Mouse (Mus musculus): Measurements from ENCODE around the gene Srsf4. TPM values are rescaled to one million over a fixed set of nuclear protein-coding genes. Genes with fewer than 3 reads are reported as not detected.

The Srsf4 gene
- 86.6 and 94.4 TPM in 2 replicates for polyA plus RNA-seq (2015; fragmentation: Nextera tagmentation; extraction: Ambion mirVana)

GRCm38 (mm10) chr4:131873293-131874168 is at the start of gene Srsf4:
Gene Srsf4, plus strand, starts transcription at chr4:131873617.
- H3K4me2 ChIP-seq (ENCODE audit: low read length), result peak within 1 kb of the TSS; percentile 93
- peak within 1 kb of the TSS; percentile 99 for H3K4me3 ChIP-seq (ENCODE audit: low read length)
- under 1% methylated on average over 94 of the region's 116 CpGs for WGBS
- no peaks in the 10 kb centered on the region for H3K36me3 ChIP-seq (ENCODE audit: control insufficient read depth, insufficient read depth, low read length)
- H3K4me1 ChIP-seq (ENCODE audit: control insufficient read depth, insufficient read depth, low read depth, low read length), result peaks cover 29% of the 10 kb centered on the region
- peak within 1 kb of the TSS; percentile 100 for H3K27ac ChIP-seq (ENCODE audit: low read depth, low read length)
- peak within 1 kb of the TSS; percentile 100 for H3K9ac ChIP-seq (ENCODE audit: low read depth, low read length)
- ATAC-seq, result peak; percentile 95
- no peaks in the 10 kb centered on the region for H3K9me3 ChIP-seq (ENCODE audit: control insufficient read depth, low read length)
- H3K27me3 ChIP-seq (replicated peaks; ENCODE audit: control insufficient read depth, insufficient read depth, low read length), result no peaks in the 10 kb centered on the region

GRCm38 (mm10) chr4:131824939-131825338 is 48.5 kb upstream of the Srsf4 start:
- 24% methylated on average over 3 of the region's 3 CpGs for WGBS
- no peaks in the 10 kb centered on the region; the same call in 1 of the 2 replicates for H3K27me3 ChIP-seq (replicated peaks; ENCODE audit: control insufficient read depth, insufficient read depth, low read length)
- H3K9ac ChIP-seq (ENCODE audit: low read depth, low read length), result no peak overlapping the region
- H3K9me3 ChIP-seq (ENCODE audit: control insufficient read depth, low read length), result no peaks in the 10 kb centered on the region
- H3K36me3 ChIP-seq (ENCODE audit: control insufficient read depth, insufficient read depth, low read length), result no peaks in the 10 kb centered on the region
- H3K4me3 ChIP-seq (ENCODE audit: low read length), result no peak overlapping the region
- H3K27ac ChIP-seq (ENCODE audit: low read depth, low read length), result no peak overlapping the region
- H3K4me2 ChIP-seq (ENCODE audit: low read length), result no peak overlapping the region
- ATAC-seq, result no peak
- peaks cover 14% of the 10 kb centered on the region for H3K4me1 ChIP-seq (ENCODE audit: control insufficient read depth, insufficient read depth, low read depth, low read length)

GRCm38 (mm10) chr4:131825830-131826229 is 47.6 kb upstream of the Srsf4 start:
- H3K36me3 ChIP-seq (ENCODE audit: control insufficient read depth, insufficient read depth, low read length), result no peaks in the 10 kb centered on the region
- WGBS, result 59% methylated on average over 8 of the region's 8 CpGs
- no peak overlapping the region for H3K27ac ChIP-seq (ENCODE audit: low read depth, low read length)
- H3K9ac ChIP-seq (ENCODE audit: low read depth, low read length), result no peak overlapping the region
- no peaks in the 10 kb centered on the region for H3K27me3 ChIP-seq (replicated peaks; ENCODE audit: control insufficient read depth, insufficient read depth, low read length)
- ATAC-seq, result no peak
- H3K4me2 ChIP-seq (ENCODE audit: low read length), result no peak overlapping the region
- H3K4me3 ChIP-seq (ENCODE audit: low read length), result no peak overlapping the region
- peaks cover 14% of the 10 kb centered on the region for H3K4me1 ChIP-seq (ENCODE audit: control insufficient read depth, insufficient read depth, low read depth, low read length)
- H3K9me3 ChIP-seq (ENCODE audit: control insufficient read depth, low read length), result no peaks in the 10 kb centered on the region

GRCm38 (mm10) chr4:131826905-131827304 is 46.5 kb upstream of the Srsf4 start:
- Histone ChIP-seq H3K27ac (ENCODE audit: low read depth, low read length) (no peak overlapping the region), H3K9me3 (ENCODE audit: control insufficient read depth, low read length) (no peaks in the 10 kb centered on the region), H3K36me3 (ENCODE audit: control insufficient read depth, insufficient read depth, low read length) (no peaks in the 10 kb centered on the region), H3K4me2 (ENCODE audit: low read length) (no peak overlapping the region), H3K9ac (ENCODE audit: low read depth, low read length) (no peak overlapping the region), H3K4me3 (ENCODE audit: low read length) (no peak overlapping the region), H3K27me3 (replicated peaks; ENCODE audit: control insufficient read depth, insufficient read depth, low read length) (no peaks in the 10 kb centered on the region), H3K4me1 (ENCODE audit: control insufficient read depth, insufficient read depth, low read depth, low read length) (peaks cover 5% of the 10 kb centered on the region; the same call in 1 of the 2 replicates)
- no peak for ATAC-seq
- WGBS, result 13% methylated on average over 6 of the region's 6 CpGs

- no peaks in the 10 kb centered on the region for H3K36me3 ChIP-seq (ENCODE audit: control insufficient read depth, insufficient read depth, low read length)
- H3K27ac ChIP-seq (ENCODE audit: low read depth, low read length), result no peak overlapping the region
- no peak overlapping the region for H3K4me3 ChIP-seq (ENCODE audit: low read length)
- H3K4me2 ChIP-seq (ENCODE audit: low read length), result no peak overlapping the region
- H3K9me3 ChIP-seq (ENCODE audit: control insufficient read depth, low read length), result no peaks in the 10 kb centered on the region
- H3K4me1 ChIP-seq (ENCODE audit: control insufficient read depth, insufficient read depth, low read depth, low read length), result peaks cover 6% of the 10 kb centered on the region; the same call in 1 of the 2 replicates
- no peak overlapping the region for H3K9ac ChIP-seq (ENCODE audit: low read depth, low read length)
- no peak for ATAC-seq
- no peaks in the 10 kb centered on the region for H3K27me3 ChIP-seq (replicated peaks; ENCODE audit: control insufficient read depth, insufficient read depth, low read length)
- whole genome bisulfite sequencing, result 75% methylated on average over 8 of the region's 8 CpGs
These were observed 44.3 kb upstream of the Srsf4 start for GRCm38 (mm10) chr4:131829123-131829522.

- WGBS, result 73% methylated on average over 5 of the region's 5 CpGs
- Histone ChIP-seq H3K4me3 (ENCODE audit: low read length) (no peak overlapping the region), H3K9me3 (ENCODE audit: control insufficient read depth, low read length) (no peaks in the 10 kb centered on the region), H3K27ac (ENCODE audit: low read depth, low read length) (no peak overlapping the region), H3K9ac (ENCODE audit: low read depth, low read length) (no peak overlapping the region), H3K36me3 (ENCODE audit: control insufficient read depth, insufficient read depth, low read length) (no peaks in the 10 kb centered on the region), H3K27me3 (replicated peaks; ENCODE audit: control insufficient read depth, insufficient read depth, low read length) (no peaks in the 10 kb centered on the region; the same call in 1 of the 2 replicates), H3K4me1 (ENCODE audit: control insufficient read depth, insufficient read depth, low read depth, low read length) (peaks cover 11% of the 10 kb centered on the region), H3K4me2 (ENCODE audit: low read length) (no peak overlapping the region)
- no peak for ATAC-seq
These were observed 41.8 kb upstream of the Srsf4 start for GRCm38 (mm10) chr4:131831546-131832045.

GRCm38 (mm10) chr4:131832759-131833407 is 40.5 kb upstream of the Srsf4 start:
- no peaks in the 10 kb centered on the region for H3K36me3 ChIP-seq (ENCODE audit: control insufficient read depth, insufficient read depth, low read length)
- 79% methylated on average over 3 of the region's 3 CpGs for WGBS
- H3K9me3 ChIP-seq (ENCODE audit: control insufficient read depth, low read length), result no peaks in the 10 kb centered on the region
- peaks cover 16% of the 10 kb centered on the region for H3K4me1 ChIP-seq (ENCODE audit: control insufficient read depth, insufficient read depth, low read depth, low read length)
- H3K9ac ChIP-seq (ENCODE audit: low read depth, low read length), result no peak overlapping the region
- ATAC-seq, result no peak
- H3K27me3 ChIP-seq (replicated peaks; ENCODE audit: control insufficient read depth, insufficient read depth, low read length), result no peaks in the 10 kb centered on the region; the same call in 1 of the 2 replicates
- no peak overlapping the region for H3K4me2 ChIP-seq (ENCODE audit: low read length)
- H3K27ac ChIP-seq (ENCODE audit: low read depth, low read length), result no peak overlapping the region
- no peak overlapping the region for H3K4me3 ChIP-seq (ENCODE audit: low read length)

GRCm38 (mm10) chr4:131833971-131834609 is 39.3 kb upstream of the Srsf4 start:
- Histone ChIP-seq H3K9ac (ENCODE audit: low read depth, low read length) (no peak overlapping the region), H3K4me3 (ENCODE audit: low read length) (no peak overlapping the region), H3K27me3 (replicated peaks; ENCODE audit: control insufficient read depth, insufficient read depth, low read length) (no peaks in the 10 kb centered on the region; the same call in none of the 2 replicates), H3K27ac (ENCODE audit: low read depth, low read length) (no peak overlapping the region), H3K9me3 (ENCODE audit: control insufficient read depth, low read length) (no peaks in the 10 kb centered on the region), H3K4me2 (ENCODE audit: low read length) (no peak overlapping the region), H3K36me3 (ENCODE audit: control insufficient read depth, insufficient read depth, low read length) (no peaks in the 10 kb centered on the region), H3K4me1 (ENCODE audit: control insufficient read depth, insufficient read depth, low read depth, low read length) (peaks cover 18% of the 10 kb centered on the region)
- WGBS, result 25% methylated on average over 9 of the region's 9 CpGs
- no peak for ATAC-seq

Data from hindbrain, embryonic 16.5 days (tissue).